Mouse (Mus musculus): ENCODE measurements around the gene Grk4. TPM values are rescaled to one million over a fixed set of nuclear protein-coding genes. Genes with fewer than 3 reads are reported as not detected.

Grk4 gene
- polyA plus RNA-seq (2012; rRNA removed) (0.24 and 0.44 TPM in 2 replicates), polyA plus RNA-seq (2014; fragmentation: Nextera tagmentation; extraction: Ambion mirVana) (0.48 and 0.91 TPM in 2 replicates)

- peak within 1 kb of the TSS; percentile 69 to 73 for H3K4me3 ChIP-seq (ENCODE audit: insufficient read depth in 1 of 2, low read depth in 2 of 2, low read length in 2 of 2)
- H3K4me1 ChIP-seq (replicated peaks; ENCODE audit: control insufficient read depth in 2 of 2, insufficient read depth in 2 of 2, low read length in 1 of 2) = peaks cover 11 to 15% of the 10 kb centered on the region in 2 experiments
- H3K27ac ChIP-seq = peak within 1 kb of the TSS; percentile 86
- no peaks in the 10 kb centered on the region for H3K9me3 ChIP-seq (ENCODE audit: control insufficient read depth, low read length)
- ATAC-seq (ENCODE audit: insufficient read depth) (peak; percentile 99), DNase-seq (ENCODE audit: low read depth in 3 of 3, low spot score in 3 of 3) (peak; percentile 100)
- H3K27me3 ChIP-seq (ENCODE audit: control insufficient read depth, insufficient read depth, low read length) = no peaks in the 10 kb centered on the region
- H3K9ac ChIP-seq (replicated peaks) = peak within 1 kb of the TSS; percentile 83
- WGBS (ENCODE audit: insufficient replicate concordance) = under 1% methylated on average over 60 of the region's 60 CpGs
- H3K4me2 ChIP-seq (ENCODE audit: low read depth) = peak within 1 kb of the TSS; percentile 95
- H3K36me3 ChIP-seq (replicated peaks; ENCODE audit: control insufficient read depth, insufficient read depth, low read depth) = peaks cover 18% of the 10 kb centered on the region
- TF ChIP-seq CTCF (IDR thresholded peaks at IDR 0.05; ENCODE audit: low read depth) (peak; percentile 99), EP300 (IDR thresholded peaks at IDR 0.05; ENCODE audit: low read depth) (peak; percentile 65)
Observed at GRCm38 (mm10) chr5:34659686-34660590, at the start of gene Grk4, which contains the start of gene Nop14. TSS of gene Grk4 (plus strand) at chr5:34660379. TSS of gene Nop14 (minus strand) at chr5:34660148.

GRCm38 (mm10) chr5:34632996-34633395, 27.2 kb upstream of the Grk4 start:
- Histone ChIP-seq H3K4me1 (replicated peaks; ENCODE audit: control insufficient read depth in 2 of 2, insufficient read depth in 2 of 2, low read length in 1 of 2) (peaks cover 14 to 25% of the 10 kb centered on the region in 2 experiments), H3K36me3 (replicated peaks; ENCODE audit: control insufficient read depth, insufficient read depth, low read depth) (peaks cover 75% of the 10 kb centered on the region), H3K27ac (peak overlapping the region; percentile 55; the same call in 1 of the 2 replicates), H3K27me3 (ENCODE audit: control insufficient read depth, insufficient read depth, low read length) (no peaks in the 10 kb centered on the region), H3K4me2 (ENCODE audit: low read depth) (peak overlapping the region; percentile 13), H3K9me3 (ENCODE audit: control insufficient read depth, low read length) (no peaks in the 10 kb centered on the region), H3K4me3 (ENCODE audit: insufficient read depth in 1 of 2, low read depth in 2 of 2, low read length in 2 of 2) (no peak overlapping the region), H3K9ac (replicated peaks) (no peak overlapping the region)
- DNase-seq (ENCODE audit: low read depth in 3 of 3, low spot score in 3 of 3) (peak; percentile 43 to 64 (median 55)), ATAC-seq (ENCODE audit: insufficient read depth) (peak; percentile 32)
- 52% methylated on average over 2 of the region's 2 CpGs for WGBS (ENCODE audit: insufficient replicate concordance)
- TF ChIP-seq CTCF (IDR thresholded peaks at IDR 0.05; ENCODE audit: low read depth) (no peak), EP300 (IDR thresholded peaks at IDR 0.05; ENCODE audit: low read depth) (no peak)

GRCm38 (mm10) chr5:34633641-34634040, 26.5 kb upstream of the Grk4 start:
- peaks cover 72% of the 10 kb centered on the region for H3K36me3 ChIP-seq (replicated peaks; ENCODE audit: control insufficient read depth, insufficient read depth, low read depth)
- DNase-seq (ENCODE audit: low read depth in 3 of 3, low spot score in 3 of 3) = no peak
- no peaks in the 10 kb centered on the region for H3K9me3 ChIP-seq (ENCODE audit: control insufficient read depth, low read length)
- no peak overlapping the region for H3K27ac ChIP-seq
- no peak overlapping the region for H3K4me3 ChIP-seq (ENCODE audit: insufficient read depth in 1 of 2, low read depth in 2 of 2, low read length in 2 of 2)
- peaks cover 14 to 25% of the 10 kb centered on the region in 2 experiments for H3K4me1 ChIP-seq (replicated peaks; ENCODE audit: control insufficient read depth in 2 of 2, insufficient read depth in 2 of 2, low read length in 1 of 2)
- no peak overlapping the region for H3K9ac ChIP-seq (replicated peaks)
- H3K4me2 ChIP-seq (ENCODE audit: low read depth) = peak overlapping the region; percentile 13
- TF ChIP-seq EP300 (IDR thresholded peaks at IDR 0.05; ENCODE audit: low read depth) (no peak), CTCF (IDR thresholded peaks at IDR 0.05; ENCODE audit: low read depth) (no peak)
- H3K27me3 ChIP-seq (ENCODE audit: control insufficient read depth, insufficient read depth, low read length) = no peaks in the 10 kb centered on the region
- no peak for ATAC-seq (ENCODE audit: insufficient read depth)
- WGBS (ENCODE audit: insufficient replicate concordance) = 76% methylated on average over 4 of the region's 4 CpGs

DNA sequence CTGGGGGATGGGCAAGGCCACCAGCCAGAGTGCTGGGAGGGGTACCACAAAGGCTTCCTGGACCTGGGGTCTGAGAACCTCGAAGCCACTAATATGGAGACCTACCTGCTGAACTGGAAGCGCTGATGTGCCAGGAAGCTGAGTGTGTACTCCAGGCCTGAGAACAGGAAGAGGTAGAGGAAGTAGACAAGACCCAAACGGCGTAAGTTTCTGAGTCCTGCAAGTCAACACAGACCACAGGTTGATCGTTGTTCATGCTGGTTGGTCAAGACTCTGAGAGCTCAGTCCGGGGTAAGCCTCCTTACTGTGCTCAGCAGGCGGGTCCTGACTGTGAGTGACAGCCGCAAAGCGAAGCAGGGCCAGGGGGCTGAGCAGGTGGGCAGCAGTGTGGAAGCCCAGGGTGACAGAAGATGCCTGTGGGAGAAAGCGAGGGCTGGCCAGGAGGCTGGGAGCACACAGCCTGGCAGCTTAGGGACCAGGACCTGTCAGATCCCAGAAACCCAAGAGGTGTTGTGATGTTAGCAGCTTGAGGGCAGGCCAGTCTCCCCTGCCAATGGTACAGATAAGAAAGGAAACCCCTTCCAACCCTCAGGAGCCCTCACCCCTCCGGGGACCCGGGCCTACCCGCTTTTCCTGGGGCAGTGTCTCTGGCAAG, 25.3 kb upstream of the Grk4 start:
- H3K4me3 ChIP-seq (ENCODE audit: insufficient read depth in 1 of 2, low read depth in 2 of 2, low read length in 2 of 2) = no peak overlapping the region
- peaks cover 64% of the 10 kb centered on the region for H3K36me3 ChIP-seq (replicated peaks; ENCODE audit: control insufficient read depth, insufficient read depth, low read depth)
- H3K9ac ChIP-seq (replicated peaks) = no peak overlapping the region; the same call in 1 of the 2 replicates
- no peak overlapping the region for H3K27ac ChIP-seq
- DNase-seq (ENCODE audit: low read depth in 3 of 3, low spot score in 3 of 3) (no peak), ATAC-seq (ENCODE audit: insufficient read depth) (no peak)
- peak overlapping the region; percentile 95; the same call in 1 of the 2 replicates for H3K4me2 ChIP-seq (ENCODE audit: low read depth)
- 57% methylated on average over 13 of the region's 13 CpGs for WGBS (ENCODE audit: insufficient replicate concordance)
- TF ChIP-seq CTCF (IDR thresholded peaks at IDR 0.05; ENCODE audit: low read depth) (no peak), EP300 (IDR thresholded peaks at IDR 0.05; ENCODE audit: low read depth) (no peak)
- H3K4me1 ChIP-seq (replicated peaks; ENCODE audit: control insufficient read depth in 2 of 2, insufficient read depth in 2 of 2, low read length in 1 of 2) = peaks cover 14 to 25% of the 10 kb centered on the region in 2 experiments
- no peaks in the 10 kb centered on the region for H3K27me3 ChIP-seq (ENCODE audit: control insufficient read depth, insufficient read depth, low read length)
- no peaks in the 10 kb centered on the region for H3K9me3 ChIP-seq (ENCODE audit: control insufficient read depth, low read length)

Measured in liver, embryonic 14.5 days (tissue).